Mouse (Mus musculus) heart, embryonic 14.5 days (tissue): ENCODE measurements at regions not wholly inside any gene's neighbourhood (a gene's known extent, or its start where the extent isn't known, plus 50 kb on each side); places are given as distances from the start of the nearest gene placed in this dataset.
A peak's percentile ranks its signal among the peaks of the same experiment; 100 is the strongest.

ENCODE experiments used
- ATAC-seq: fragments of 200-750 bp; cut with Nextera tagmentation; 2 replicates; pipeline ENCODE4 v1.8.0; 2017; ENCODE audit warnings: low read depth, moderate TSS enrichment; ENCODE audit not compliant: insufficient number of reproducible peaks, insufficient read depth, low FRiP score
- H3K27ac ChIP-seq, 2 experiments: fragments of 200-500 bp in 1 of 2; fragments of 300-500 bp in 1 of 2; sonication (generic) in 1 of 2; replicated peaks in 1 of 2; 2 replicates each; pipeline ENCODE4 v1.5.1; 2012 to 2014; ENCODE audit warnings: low read depth in 2 of 2, low read length in 2 of 2, control low read depth in 1 of 2, mild to moderate bottlenecking in 1 of 2, mixed read lengths in 1 of 2; ENCODE audit not compliant: control insufficient read depth in 1 of 2, insufficient read depth in 1 of 2
- H3K27me3 ChIP-seq: fragments of 300-500 bp; sonication (generic); 2 replicates; pipeline ENCODE4 v1.6.1; 2014; ENCODE audit warnings: mild to moderate bottlenecking, low read length, control low read depth; ENCODE audit not compliant: control insufficient read depth, insufficient read depth
- H3K36me3 ChIP-seq: fragments of 300-500 bp; sonication (generic); 2 replicates; pipeline ENCODE4 v1.6.1; 2014; ENCODE audit warnings: mild to moderate bottlenecking, control low read depth, low read length, mixed read lengths; ENCODE audit not compliant: control insufficient read depth, insufficient read depth
- H3K4me1 ChIP-seq, 2 experiments: fragments of 200-500 bp in 1 of 2; fragments of 300-500 bp in 1 of 2; sonication (generic) in 1 of 2; 2 replicates each; pipeline ENCODE4 v1.6.1; 2012 to 2014; ENCODE audit warnings: low read length in 2 of 2, control low read depth in 1 of 2, mixed read lengths in 1 of 2; ENCODE audit not compliant: control insufficient read depth in 2 of 2, insufficient read depth in 2 of 2
- H3K4me2 ChIP-seq: fragments of 300-500 bp; sonication (generic); 2 replicates; pipeline ENCODE4 v1.6.1; 2014; ENCODE audit warnings: mild to moderate bottlenecking, low read length
- H3K4me3 ChIP-seq, 2 experiments: fragments of 200-500 bp in 1 of 2; fragments of 300-500 bp in 1 of 2; sonication (generic) in 1 of 2; 2 replicates each; pipeline ENCODE4 v1.5.1; 2012 to 2014; ENCODE audit warnings: low read length in 2 of 2, mild to moderate bottlenecking in 2 of 2, control low read depth in 1 of 2, low read depth in 1 of 2, moderate library complexity in 1 of 2; ENCODE audit not compliant: control insufficient read depth in 1 of 2, insufficient read depth in 1 of 2
- H3K9ac ChIP-seq: fragments of 300-500 bp; sonication (generic); 2 replicates; pipeline ENCODE4 v1.6.1; 2014; ENCODE audit warnings: mild to moderate bottlenecking, low read length
- H3K9me3 ChIP-seq: fragments of 300-500 bp; sonication (generic); 2 replicates; pipeline ENCODE4 v1.6.1; 2016; ENCODE audit warnings: low read length, control low read depth; ENCODE audit not compliant: control insufficient read depth
- WGBS: fragments of 180-500 bp; shearing (Covaris S2); extraction: QIAGEN DNeasy Blood & Tissue Kit; methylation state at CpG from one replicate; pipeline ENCODE4 v1.1.7; 2014; 5-methylcytosine and 5-hydroxymethylcytosine counted together

GRCm38 (mm10) chr12:112277511-112277910 is 131.5 kb downstream of the Kif26a start:
- no peak overlapping the region for H3K9ac ChIP-seq
- no peak overlapping the region for H3K27ac ChIP-seq
- H3K4me1 ChIP-seq: peaks cover 10 to 25% of the 10 kb centered on the region in 2 experiments; a peak in 3 of 4 replicates
- 79% methylated on average over 14 of the region's 14 CpGs for WGBS
- H3K36me3 ChIP-seq: no peaks in the 10 kb centered on the region
- H3K4me2 ChIP-seq: no peak overlapping the region
- ATAC-seq: no peak
- no peaks in the 10 kb centered on the region for H3K9me3 ChIP-seq
- H3K27me3 ChIP-seq: no peaks in the 10 kb centered on the region
- H3K4me3 ChIP-seq: no peak overlapping the region

- Histone ChIP-seq H3K4me3 (no peak overlapping the region), H3K4me1 (peaks cover 5 to 11% of the 10 kb centered on the region in 2 experiments; a peak in 3 of 4 replicates), H3K36me3 (no peaks in the 10 kb centered on the region), H3K9ac (no peak overlapping the region), H3K27me3 (no peaks in the 10 kb centered on the region), H3K4me2 (0 out of 2 replicates have a peak overlapping the region, but pooled peaks have one; percentile 21), H3K9me3 (no peaks in the 10 kb centered on the region), H3K27ac (no peak overlapping the region)
- ATAC-seq: no peak
- 54% methylated on average over 15 of the region's 15 CpGs for WGBS
Measured at GRCm38 (mm10) chr12:112285096-112285495, 139.1 kb downstream of the Kif26a start.

DNA sequence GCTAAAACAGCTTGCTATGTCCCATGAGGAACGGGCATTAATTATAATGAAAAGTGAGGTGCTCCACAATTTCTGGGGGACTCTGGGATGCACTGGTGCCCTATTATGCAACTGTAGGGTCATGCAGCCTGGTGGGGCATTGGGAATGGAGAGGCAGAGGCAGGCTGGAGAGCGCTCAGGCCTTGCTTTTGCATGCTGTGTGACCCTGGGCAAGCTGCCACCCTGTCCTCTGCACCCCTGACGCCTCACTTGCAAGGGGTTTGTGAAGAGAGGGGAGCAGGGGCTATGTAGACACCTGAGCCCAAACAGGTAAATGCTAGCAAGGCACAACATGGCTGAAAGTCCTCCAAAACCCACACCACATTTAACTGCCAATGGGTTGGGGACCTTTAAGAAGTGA is 142.8 kb downstream of the Kif26a start:
- Histone ChIP-seq H3K9me3 (no peaks in the 10 kb centered on the region), H3K9ac (no peak overlapping the region), H3K4me3 (no peak overlapping the region), H3K4me1 (peaks cover 15 to 16% of the 10 kb centered on the region in 2 experiments), H3K4me2 (no peak overlapping the region), H3K36me3 (no peaks in the 10 kb centered on the region), H3K27me3 (no peaks in the 10 kb centered on the region), H3K27ac (no peak overlapping the region)
- WGBS: 86% methylated on average over 3 of the region's 3 CpGs
- ATAC-seq: no peak

DNA sequence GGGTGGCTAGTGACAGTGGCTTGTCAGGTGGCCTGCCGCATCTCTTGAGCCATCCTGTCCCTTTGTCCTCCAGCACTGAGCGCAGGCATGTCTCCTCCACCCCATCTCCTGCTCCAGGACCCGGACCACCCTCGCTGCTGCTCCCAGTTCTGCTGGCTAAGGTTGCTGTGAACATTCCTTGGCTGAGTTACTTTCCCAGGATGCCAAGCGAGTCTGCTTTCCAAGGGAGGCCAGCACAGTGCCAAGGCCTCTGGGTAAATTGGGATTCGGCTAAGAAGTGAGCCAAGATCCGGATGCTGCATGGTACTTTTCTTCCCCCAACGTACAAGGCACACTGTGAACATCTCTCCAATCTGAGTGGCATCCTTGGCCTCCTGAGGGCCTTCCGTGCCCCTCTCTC is 144.3 kb downstream of the Kif26a start:
- no peak for ATAC-seq
- Histone ChIP-seq H3K9me3 (no peaks in the 10 kb centered on the region), H3K4me1 (peaks cover 15 to 16% of the 10 kb centered on the region in 2 experiments), H3K9ac (no peak overlapping the region), H3K4me2 (no peak overlapping the region), H3K4me3 (no peak overlapping the region), H3K27me3 (no peaks in the 10 kb centered on the region), H3K36me3 (no peaks in the 10 kb centered on the region), H3K27ac (no peak overlapping the region)
- 87% methylated on average over 9 of the region's 9 CpGs for WGBS

- H3K4me2 ChIP-seq: peak overlapping the region; percentile 5; the same call in 1 of the 2 replicates
- H3K27ac ChIP-seq: no peak overlapping the region
- H3K36me3 ChIP-seq: no peaks in the 10 kb centered on the region
- no peak for ATAC-seq
- H3K27me3 ChIP-seq: no peaks in the 10 kb centered on the region
- peaks cover 15 to 16% of the 10 kb centered on the region in 2 experiments for H3K4me1 ChIP-seq
- no peak overlapping the region for H3K4me3 ChIP-seq
- no peaks in the 10 kb centered on the region for H3K9me3 ChIP-seq
- 19% methylated on average over 16 of the region's 16 CpGs for WGBS
- no peak overlapping the region for H3K9ac ChIP-seq
Measured at GRCm38 (mm10) chr12:112291748-112292561, 145.9 kb downstream of the Kif26a start.

DNA sequence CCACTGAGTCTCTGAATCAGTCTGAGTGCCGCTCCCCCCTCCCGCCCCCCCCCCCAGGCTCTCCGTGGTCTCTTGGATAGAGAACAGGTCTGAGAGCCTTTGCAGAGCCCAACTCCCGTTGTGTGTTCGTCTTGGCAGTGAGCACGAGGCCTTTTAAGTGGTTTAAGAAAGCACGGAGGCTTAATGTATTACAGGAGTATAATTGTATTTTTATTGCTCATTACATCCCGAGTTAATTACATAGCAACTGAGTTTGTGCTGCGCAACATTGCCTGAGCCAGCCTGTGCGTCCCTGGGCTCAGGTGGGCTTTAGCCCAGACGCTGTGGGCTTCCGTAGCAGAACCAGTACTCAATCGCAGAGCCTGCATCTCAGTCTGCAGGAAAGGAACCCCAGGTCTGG is 147.1 kb downstream of the Kif26a start:
- no peak overlapping the region for H3K4me2 ChIP-seq
- WGBS: 79% methylated on average over 13 of the region's 13 CpGs
- no peak overlapping the region for H3K27ac ChIP-seq
- ATAC-seq: no peak
- H3K36me3 ChIP-seq: no peaks in the 10 kb centered on the region
- no peaks in the 10 kb centered on the region for H3K27me3 ChIP-seq
- H3K4me3 ChIP-seq: no peak overlapping the region
- no peak overlapping the region for H3K9ac ChIP-seq
- peaks cover 12% of the 10 kb centered on the region in 2 experiments for H3K4me1 ChIP-seq
- no peaks in the 10 kb centered on the region for H3K9me3 ChIP-seq

- no peak for ATAC-seq
- Histone ChIP-seq H3K27me3 (peaks cover 3% of the 10 kb centered on the region; the same call in 1 of the 2 replicates), H3K9ac (no peak overlapping the region), H3K4me3 (no peak overlapping the region), H3K4me1 (peaks cover 9% of the 10 kb centered on the region in 2 experiments), H3K36me3 (no peaks in the 10 kb centered on the region), H3K27ac (no peak overlapping the region), H3K9me3 (no peaks in the 10 kb centered on the region), H3K4me2 (no peak overlapping the region)
- WGBS: 68% methylated on average over 6 of the region's 6 CpGs
Measured at GRCm38 (mm10) chr12:112295337-112295941, 149.4 kb downstream of the Kif26a start.
